Mouse (Mus musculus): ENCODE data around the gene Rpl23a.

GRCm38 (mm10) chr11:78209886-78210285 is 26.5 kb upstream of the Rpl23a start:
- no peak for TF ChIP-seq CTCF (IDR thresholded peaks at IDR 0.05; ENCODE audit: control insufficient read depth, insufficient read depth, low read length)
- TF ChIP-seq POLR2A (IDR thresholded peaks at IDR 0.05; ENCODE audit: borderline replicate concordance, control insufficient read depth, low read depth, low read length), result no peak

All from bone marrow, adult 2 months (tissue).